ENCODE assay signal across 14 mouse cellular contexts in the genomic region with DNA sequence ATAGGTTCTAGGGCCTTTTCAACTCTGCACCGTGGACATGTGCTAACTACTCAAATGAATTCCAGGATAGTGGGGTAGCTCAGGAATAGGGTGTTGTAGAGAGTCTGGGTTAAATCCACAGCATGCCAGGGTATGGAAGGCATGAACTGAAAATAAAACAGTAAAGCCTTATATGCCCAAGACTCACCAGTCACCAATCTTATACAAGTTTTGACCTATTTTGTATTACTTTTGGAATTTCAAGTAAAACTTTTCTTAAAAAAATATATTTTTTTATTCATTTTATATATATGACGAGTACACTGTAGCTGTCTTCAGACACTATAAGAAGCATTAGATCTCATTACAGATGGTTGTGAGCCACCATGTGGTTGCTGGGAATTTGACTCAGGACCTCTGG. TPM values are rescaled to one million over a fixed set of nuclear protein-coding genes. Genes with fewer than 3 reads are reported as not detected.
DNase-seq lines count a peak whose midpoint lies in the region; ATAC-seq and TF ChIP-seq lines count a peak whose summit lies in the region.
"Had no signal": no experiment of that assay in that cellular context is flagged by ENCODE, and none has a peak within 500 bp of the region (broad histone marks: within the 10 kb centered on the region; RNA-seq: fewer than 3 reads in every experiment).

No protein-coding gene starts in this region.

- H3K4me1 ChIP-seq in kidney, postnatal 0 days (replicated peaks; ENCODE audit: insufficient read depth, low read length): peaks cover 16% of the 10 kb centered on the region
- no peaks in the 10 kb centered on the region for H3K4me1 ChIP-seq in kidney, adult 2 months (ENCODE audit: control insufficient read depth, insufficient read depth, low read length)
- H3K4me1 ChIP-seq in hindbrain, postnatal 0 days (ENCODE audit: insufficient read depth, low read length): no peaks in the 10 kb centered on the region
- H3K4me1 ChIP-seq in liver, embryonic 15.5 days (replicated peaks): peaks cover 28% of the 10 kb centered on the region
- H3K4me1 ChIP-seq in midbrain, embryonic 13.5 days (replicated peaks): peaks cover 30% of the 10 kb centered on the region

- H3K4me3 ChIP-seq in gastrocnemius, adult 2 months: peak overlapping the region; percentile 71
- no peak overlapping the region for H3K4me3 ChIP-seq in kidney, postnatal 0 days (replicated peaks; ENCODE audit: low read depth, low read length)
- H3K4me3 ChIP-seq in kidney, adult 2 months (ENCODE audit: insufficient read depth, low read depth, low read length): no peak overlapping the region
- H3K4me3 ChIP-seq in hindbrain, postnatal 0 days (ENCODE audit: low read length): no peak overlapping the region
- 0 out of 2 replicates have a peak overlapping the region, but pooled peaks have one; percentile 26 for H3K4me3 ChIP-seq in liver, embryonic 15.5 days (replicated peaks)
- no peak overlapping the region for H3K4me3 ChIP-seq in midbrain, embryonic 13.5 days (replicated peaks)
- H3K4me3 ChIP-seq: midbrain, embryonic 12.5 days had no signal

- no peak for TF ChIP-seq POLR2A in kidney, adult 2 months (IDR thresholded peaks at IDR 0.05; ENCODE audit: low read depth, low read length)

- H3K4me2 ChIP-seq in kidney, postnatal 0 days (ENCODE audit: low read length): peak overlapping the region; percentile 32; the same call in 1 of the 2 replicates
- 0 out of 2 replicates have a peak overlapping the region, but pooled peaks have one; percentile 5 for H3K4me2 ChIP-seq in hindbrain, postnatal 0 days (ENCODE audit: low read depth, low read length)
- peak overlapping the region; percentile 52 for H3K4me2 ChIP-seq in liver, embryonic 15.5 days
- no peak overlapping the region for H3K4me2 ChIP-seq in midbrain, embryonic 13.5 days (replicated peaks)
- H3K4me2 ChIP-seq: midbrain, embryonic 12.5 days had no signal

- no peaks in the 10 kb centered on the region for H3K27me3 ChIP-seq in kidney, postnatal 0 days (ENCODE audit: insufficient read depth, low read length)
- H3K27me3 ChIP-seq in kidney, adult 2 months (replicated peaks; ENCODE audit: control insufficient read depth, insufficient read depth, low read length): no peaks in the 10 kb centered on the region
- no peaks in the 10 kb centered on the region for H3K27me3 ChIP-seq in hindbrain, postnatal 0 days (ENCODE audit: insufficient read depth, low read length)
- H3K27me3 ChIP-seq in liver, embryonic 15.5 days: peaks cover 16% of the 10 kb centered on the region
- no peaks in the 10 kb centered on the region for H3K27me3 ChIP-seq in midbrain, embryonic 13.5 days
- H3K27me3 ChIP-seq: midbrain, embryonic 12.5 days had no signal

- no peak for TF ChIP-seq CTCF in gastrocnemius, adult 2 months (IDR thresholded peaks at IDR 0.05)
- TF ChIP-seq CTCF in kidney, postnatal 0 days (IDR thresholded peaks at IDR 0.05; ENCODE audit: low read depth): 0 out of 2 replicates have a peak, but pooled peaks have one; percentile 26
- TF ChIP-seq CTCF in kidney, adult 2 months (conservative IDR thresholded peaks at IDR 0.05; ENCODE audit: insufficient read depth, insufficient read length, low read depth, low read length): no peak
- TF ChIP-seq CTCF in hindbrain, postnatal 0 days (IDR thresholded peaks at IDR 0.05; ENCODE audit: low read depth): no peak

- H3K9ac ChIP-seq in kidney, postnatal 0 days (ENCODE audit: low read depth, low read length): no peak overlapping the region
- H3K9ac ChIP-seq in hindbrain, postnatal 0 days (replicated peaks; ENCODE audit: low read length): no peak overlapping the region
- no peak overlapping the region; the same call in 1 of the 2 replicates for H3K9ac ChIP-seq in liver, embryonic 15.5 days
- H3K9ac ChIP-seq in midbrain, embryonic 13.5 days (replicated peaks): no peak overlapping the region
- H3K9ac ChIP-seq: midbrain, embryonic 12.5 days had no signal

- no peak for ATAC-seq in kidney, postnatal 0 days (replicated peaks; ENCODE audit: low FRiP score, low read depth)
- no peak for ATAC-seq in hindbrain, postnatal 0 days
- no peak for ATAC-seq in liver, embryonic 15.5 days (ENCODE audit: insufficient read depth)
- ATAC-seq in midbrain, embryonic 13.5 days: no peak

- peak overlapping the region; percentile 72; the same call in 1 of the 2 replicates for H3K27ac ChIP-seq in gastrocnemius, adult 2 months
- no peak overlapping the region for H3K27ac ChIP-seq in kidney, postnatal 0 days
- H3K27ac ChIP-seq in kidney, adult 2 months (ENCODE audit: insufficient read depth, low read depth, low read length): no peak overlapping the region
- no peak overlapping the region for H3K27ac ChIP-seq in hindbrain, postnatal 0 days
- H3K27ac ChIP-seq in liver, embryonic 15.5 days (replicated peaks): no peak overlapping the region
- no peak overlapping the region for H3K27ac ChIP-seq in midbrain, embryonic 13.5 days
- H3K27ac ChIP-seq: midbrain, embryonic 12.5 days had no signal

- intact Hi-C loops in gastrocnemius, adult 2 months (cut with DNase I): no loop called here

- DNase-seq in gastrocnemius, adult 2 months: no peak
- no peak for DNase-seq in gastrocnemius, adult 8-10 months (ENCODE audit: low spot score in 2 of 2)
- no peak for DNase-seq in kidney, postnatal 0 days (ENCODE audit: low spot score)
- no peak for DNase-seq in kidney, adult 2 months
- DNase-seq in hindbrain, postnatal 0 days (ENCODE audit: low spot score): no peak
- no peak for DNase-seq in spleen, postnatal 10 days (ENCODE audit: low spot score in 2 of 2)
- DNase-seq: cerebellum, adult 9-10 months had no signal

- H3K36me3 ChIP-seq in kidney, postnatal 0 days (ENCODE audit: insufficient read depth, low read length): 0 out of 2 replicates have a peak, but pooled peaks cover 3% of the 10 kb centered on the region
- H3K36me3 ChIP-seq in kidney, adult 2 months (ENCODE audit: control insufficient read depth, insufficient read depth, low read length): no peaks in the 10 kb centered on the region
- no peaks in the 10 kb centered on the region for H3K36me3 ChIP-seq in hindbrain, postnatal 0 days (ENCODE audit: insufficient read depth, low read length)
- no peaks in the 10 kb centered on the region for H3K36me3 ChIP-seq in liver, embryonic 15.5 days (replicated peaks)
- H3K36me3 ChIP-seq in midbrain, embryonic 13.5 days: no peaks in the 10 kb centered on the region
- H3K36me3 ChIP-seq: midbrain, embryonic 12.5 days had no signal

- no peaks in the 10 kb centered on the region for H3K9me3 ChIP-seq in kidney, postnatal 0 days (replicated peaks; ENCODE audit: low read length)
- H3K9me3 ChIP-seq in hindbrain, postnatal 0 days (ENCODE audit: low read length): no peaks in the 10 kb centered on the region
- H3K9me3 ChIP-seq in liver, embryonic 15.5 days (replicated peaks): no peaks in the 10 kb centered on the region
- H3K9me3 ChIP-seq in midbrain, embryonic 13.5 days: no peaks in the 10 kb centered on the region
- H3K9me3 ChIP-seq: midbrain, embryonic 12.5 days had no signal

- 41% methylated on average over 2 of the region's 2 CpGs for WGBS in kidney, postnatal 0 days
- 55% methylated on average over 2 of the region's 2 CpGs for WGBS in kidney, adult 2 months
- 36% methylated on average over 2 of the region's 2 CpGs for WGBS in hindbrain, postnatal 0 days
- 46% methylated on average over 2 of the region's 2 CpGs for WGBS in liver, embryonic 15.5 days (ENCODE audit: insufficient replicate concordance)
- WGBS in midbrain, embryonic 13.5 days: 51% methylated on average over 2 of the region's 2 CpGs

RNA-seq across cellular contexts. Expression of gene Kdm2b, which starts 4.2 kb away (rescaled TPM):
- 10 to 100 TPM; 11.5 to 13.3 TPM for total RNA-seq in gastrocnemius, adult 2 months (2021)
- total RNA-seq in gastrocnemius, adult 8-10 months (2022): 10 to 100 TPM; 11.1 to 15.6 (median 13.1) TPM
- polyA plus RNA-seq in kidney, postnatal 0 days (2015; fragmentation: Nextera tagmentation; extraction: Ambion mirVana): 62.5 and 66.1 TPM in 2 replicates
- 9.6 and 10.9 TPM in 2 replicates for polyA plus RNA-seq in kidney, adult 2 months (2012; rRNA removed)
- total RNA-seq in hindbrain, postnatal 0 days (2014; rRNA removed): 75.7 and 87.3 TPM in 2 replicates
- 59.7 and 60.9 TPM in 2 replicates for polyA plus RNA-seq in hindbrain, postnatal 0 days (2015; fragmentation: Nextera tagmentation; extraction: Ambion mirVana)
- 15.0 and 15.6 TPM in 2 replicates for polyA plus RNA-seq in liver, embryonic 15.5 days (2015; fragmentation: Nextera tagmentation; extraction: Ambion mirVana)
- 116 and 117 TPM in 2 replicates for polyA plus RNA-seq in midbrain, embryonic 13.5 days (2015; fragmentation: Nextera tagmentation; extraction: Ambion mirVana)

RNA-seq across cellular contexts. Expression of gene Orai1, which starts 21.1 kb away (rescaled TPM):
- total RNA-seq in gastrocnemius, adult 2 months (2021): 10 to 100 TPM; 32.1 to 38.7 TPM
- 10 to 100 TPM; 27.8 to 35.0 (median 29.8) TPM for total RNA-seq in gastrocnemius, adult 8-10 months (2022)
- 22.5 and 23.4 TPM in 2 replicates for polyA plus RNA-seq in kidney, postnatal 0 days (2015; fragmentation: Nextera tagmentation; extraction: Ambion mirVana)
- 63.2 and 90.6 TPM in 2 replicates for polyA plus RNA-seq in kidney, adult 2 months (2012; rRNA removed)
- total RNA-seq in hindbrain, postnatal 0 days (2014; rRNA removed): 20.9 and 27.2 TPM in 2 replicates
- 16.8 and 18.3 TPM in 2 replicates for polyA plus RNA-seq in hindbrain, postnatal 0 days (2015; fragmentation: Nextera tagmentation; extraction: Ambion mirVana)
- polyA plus RNA-seq in liver, embryonic 15.5 days (2015; fragmentation: Nextera tagmentation; extraction: Ambion mirVana): 7.8 and 8.3 TPM in 2 replicates
- polyA plus RNA-seq in midbrain, embryonic 13.5 days (2015; fragmentation: Nextera tagmentation; extraction: Ambion mirVana): 8.6 and 10.5 TPM in 2 replicates

RNA-seq across cellular contexts. Expression of gene Morn3, which starts 53.0 kb away (rescaled TPM):
- not detected for total RNA-seq in gastrocnemius, adult 2 months (2021)
- total RNA-seq in gastrocnemius, adult 8-10 months (2022): not detected
- polyA plus RNA-seq in kidney, postnatal 0 days (2015; fragmentation: Nextera tagmentation; extraction: Ambion mirVana): 0.46 TPM in 1 of 2 replicates, not detected in the other
- polyA plus RNA-seq in kidney, adult 2 months (2012; rRNA removed): 0.06 and 0.08 TPM in 2 replicates
- total RNA-seq in hindbrain, postnatal 0 days (2014; rRNA removed): not detected in 2 replicates
- polyA plus RNA-seq in hindbrain, postnatal 0 days (2015; fragmentation: Nextera tagmentation; extraction: Ambion mirVana): 0.64 and 0.87 TPM in 2 replicates
- not detected in 2 replicates for polyA plus RNA-seq in liver, embryonic 15.5 days (2015; fragmentation: Nextera tagmentation; extraction: Ambion mirVana)
- polyA plus RNA-seq in midbrain, embryonic 13.5 days (2015; fragmentation: Nextera tagmentation; extraction: Ambion mirVana): 0.32 TPM in 1 of 2 replicates, not detected in the other
- total RNA-seq: gastrocnemius, postnatal 36 days; left cerebral cortex, postnatal 14 days had no signal
- polyA plus RNA-seq: erythroblast, embryonic 14.5 days; large intestine, adult 2 months; midbrain, embryonic 12.5 days had no signal

Comparison
In these comparisons a context has a peak if more than half of its experiments do, and no peak if none do; other contexts are left out.
1. H3K4me3 ChIP-seq: peak in gastrocnemius, adult 2 months (single experiment) and liver, embryonic 15.5 days (single experiment); none in kidney, postnatal 0 days (single experiment), kidney, adult 2 months (single experiment), hindbrain, postnatal 0 days (single experiment) and midbrain, embryonic 13.5 days (single experiment).